Mouse (Mus musculus) liver, adult 2 months (tissue): ENCODE measurements at regions not wholly inside any gene's neighbourhood (a gene's known extent, or its start where the extent isn't known, plus 50 kb on each side); places are given as distances from the start of the nearest gene placed in this dataset.
"Not testable (repeated sequence)": the region's sequence is repeated elsewhere in the genome, so short reads cannot be mapped to it uniquely, and the experiment has no call there.

ENCODE experiments used
- DNase-seq: peaks from one replicate; pipeline ENCODE4 v3.0.0-alpha.2; 2011; ENCODE audit warnings: low read depth, low spot score; ENCODE audit errors: extremely low read depth
- H3K27ac ChIP-seq: fragments of 200-500 bp; replicated peaks from 2 replicates; pipeline ENCODE4 v1.5.1; 2012; ENCODE audit warnings: low read depth, mild to moderate bottlenecking, control low read depth, inconsistent platforms, low read length; ENCODE audit not compliant: insufficient read depth
- H3K27me3 ChIP-seq: fragments of 200-500 bp; 2 replicates; pipeline ENCODE4 v1.6.1; 2012; ENCODE audit warnings: mild to moderate bottlenecking, moderate library complexity, low read length, inconsistent platforms; ENCODE audit not compliant: control insufficient read depth, insufficient read depth
- H3K36me3 ChIP-seq: fragments of 200-500 bp; 2 replicates; pipeline ENCODE4 v1.6.1; 2012; ENCODE audit warnings: low read length, inconsistent platforms; ENCODE audit not compliant: control insufficient read depth, insufficient read depth
- H3K4me1 ChIP-seq: fragments of 200-500 bp; 2 replicates; pipeline ENCODE4 v1.6.1; 2011; ENCODE audit warnings: low read length; ENCODE audit not compliant: control insufficient read depth, insufficient read depth
- H3K4me3 ChIP-seq: fragments of 200-500 bp; 2 replicates; pipeline ENCODE4 v1.5.1; 2011; ENCODE audit warnings: low read depth, mild to moderate bottlenecking, control low read depth, low read length, moderate library complexity; ENCODE audit not compliant: insufficient read depth
- H3K79me2 ChIP-seq: fragments of 200-500 bp; 2 replicates; pipeline ENCODE4 v1.6.1; 2012; ENCODE audit warnings: inconsistent platforms, mild to moderate bottlenecking, low read length, moderate library complexity; ENCODE audit not compliant: control insufficient read depth, insufficient read depth
- H3K9ac ChIP-seq: fragments of 200-500 bp; 2 replicates; pipeline ENCODE4 v1.6.1; 2012; ENCODE audit warnings: low read depth, mild to moderate bottlenecking, control low read depth, inconsistent platforms, low read length
- CTCF ChIP-seq: fragments of 200-500 bp; IDR thresholded peaks from 2 replicates; pipeline ENCODE4 v1.5.1; 2011; ENCODE audit warnings: low read depth, low read length, control low read depth
- POLR2A ChIP-seq: fragments of 200-500 bp; IDR thresholded peaks from 2 replicates; pipeline ENCODE4 v1.6.1; 2011; ENCODE audit warnings: low read length, control low read depth; ENCODE audit not compliant: insufficient read depth; ENCODE audit errors: extremely low read depth
- WGBS: fragments of 180-500 bp; shearing (Covaris S2); methylation state at CpG from one replicate; pipeline ENCODE4 v1.1.7; 2018; 5-methylcytosine and 5-hydroxymethylcytosine counted together

- 63% methylated on average over 5 of the region's 5 CpGs for WGBS
- H3K4me1 ChIP-seq, result no peaks in the 10 kb centered on the region
Measured at GRCm38 (mm10) chr2:71597956-71598355, 51.4 kb upstream of the Dlx2 start.

GRCm38 (mm10) chr2:71598368-71598767 lies 51.8 kb upstream of the Dlx2 start:
- H3K4me3 ChIP-seq, result no peak overlapping the region
- TF ChIP-seq POLR2A (no peak), CTCF (no peak)
- H3K27ac ChIP-seq, result no peak overlapping the region
- no peaks in the 10 kb centered on the region for H3K27me3 ChIP-seq
- DNase-seq, result peak; percentile 80
- no peaks in the 10 kb centered on the region for H3K79me2 ChIP-seq
- H3K36me3 ChIP-seq, result no peaks in the 10 kb centered on the region
- H3K4me1 ChIP-seq, result no peaks in the 10 kb centered on the region
- WGBS, result 43% methylated on average over 10 of the region's 10 CpGs
- H3K9ac ChIP-seq, result no peak overlapping the region

More at GRCm38 (mm10) chr2:71597956-71598355, 51.4 kb upstream of the Dlx2 start:
- no peaks in the 10 kb centered on the region for H3K27me3 ChIP-seq
- H3K36me3 ChIP-seq, result no peaks in the 10 kb centered on the region
- no peak for DNase-seq
- no peak overlapping the region for H3K27ac ChIP-seq
- no peak overlapping the region for H3K4me3 ChIP-seq
- H3K79me2 ChIP-seq, result no peaks in the 10 kb centered on the region
- no peak for TF ChIP-seq CTCF
- no peak for TF ChIP-seq POLR2A
- no peak overlapping the region for H3K9ac ChIP-seq

GRCm38 (mm10) chr2:71598778-71599177 lies 52.2 kb upstream of the Dlx2 start:
- no peaks in the 10 kb centered on the region for H3K79me2 ChIP-seq
- TF ChIP-seq CTCF (peak; percentile 76), POLR2A (no peak)
- H3K4me3 ChIP-seq, result no peak overlapping the region
- no peaks in the 10 kb centered on the region for H3K36me3 ChIP-seq
- no peaks in the 10 kb centered on the region for H3K4me1 ChIP-seq
- no peak overlapping the region for H3K27ac ChIP-seq
- WGBS, result 13% methylated on average over 5 of the region's 5 CpGs
- no peak overlapping the region for H3K9ac ChIP-seq
- DNase-seq, result peak; percentile 60
- no peaks in the 10 kb centered on the region for H3K27me3 ChIP-seq

DNA sequence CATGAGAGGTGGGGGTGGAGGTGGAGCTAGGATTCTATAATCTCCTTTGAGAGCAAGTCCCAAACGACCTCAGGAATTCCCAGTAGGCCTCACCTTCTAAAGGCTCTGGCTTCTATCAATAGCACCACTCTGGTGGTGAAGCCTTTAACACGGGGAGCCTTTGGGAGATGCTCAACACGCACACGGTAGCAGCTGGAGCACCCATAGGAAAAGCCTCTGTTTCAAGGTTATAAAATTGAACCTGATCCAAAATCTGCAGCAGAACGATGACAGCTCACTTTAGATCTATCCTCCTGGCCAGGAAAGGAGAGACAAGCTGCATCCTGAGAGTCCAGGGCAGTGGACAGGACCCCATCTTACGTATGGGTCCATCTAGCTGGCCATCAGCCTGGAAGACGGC lies 53.7 kb upstream of the Dlx2 start:
- H3K27me3 ChIP-seq, result no peaks in the 10 kb centered on the region

DNA sequence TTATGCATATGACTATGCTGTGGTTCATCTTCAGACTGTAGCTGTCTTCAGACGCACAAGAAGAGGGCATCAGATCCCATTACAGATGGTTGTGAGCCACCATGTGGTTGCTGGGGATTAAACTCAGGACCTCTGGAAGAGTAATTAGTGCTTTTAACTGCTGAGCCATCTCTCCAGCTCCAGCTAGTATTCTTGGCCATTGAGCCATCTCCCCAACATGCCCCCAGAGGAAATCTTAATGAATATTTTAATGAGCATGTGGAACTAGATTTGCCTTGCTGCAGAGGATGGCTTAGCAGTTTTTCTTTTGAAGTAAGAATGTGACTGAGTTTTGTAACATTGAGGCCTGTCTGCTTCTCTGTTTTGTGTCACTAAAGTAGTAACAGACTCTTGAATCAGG lies 54.4 kb upstream of the Dlx2 start:
- H3K4me1 ChIP-seq, result no peaks in the 10 kb centered on the region
- H3K36me3 ChIP-seq, result no peaks in the 10 kb centered on the region
- H3K79me2 ChIP-seq, result no peaks in the 10 kb centered on the region
- TF ChIP-seq POLR2A (no peak), CTCF (no peak)
- H3K9ac ChIP-seq, result no peak overlapping the region
- H3K27ac ChIP-seq, result no peak overlapping the region
- 100% methylated on average over 1 of the region's 1 CpGs for WGBS
- no peak overlapping the region for H3K4me3 ChIP-seq
- DNase-seq, result no peak
- H3K27me3 ChIP-seq, result no peaks in the 10 kb centered on the region

More for the DNA sequence above, 53.7 kb upstream of the Dlx2 start:
- no peaks in the 10 kb centered on the region for H3K36me3 ChIP-seq
- TF ChIP-seq POLR2A (no peak), CTCF (no peak)
- WGBS, result 67% methylated on average over 7 of the region's 7 CpGs
- no peak overlapping the region for H3K27ac ChIP-seq
- DNase-seq, result no peak
- H3K4me3 ChIP-seq, result no peak overlapping the region
- no peaks in the 10 kb centered on the region for H3K4me1 ChIP-seq
- no peak overlapping the region for H3K9ac ChIP-seq
- H3K79me2 ChIP-seq, result no peaks in the 10 kb centered on the region

DNA sequence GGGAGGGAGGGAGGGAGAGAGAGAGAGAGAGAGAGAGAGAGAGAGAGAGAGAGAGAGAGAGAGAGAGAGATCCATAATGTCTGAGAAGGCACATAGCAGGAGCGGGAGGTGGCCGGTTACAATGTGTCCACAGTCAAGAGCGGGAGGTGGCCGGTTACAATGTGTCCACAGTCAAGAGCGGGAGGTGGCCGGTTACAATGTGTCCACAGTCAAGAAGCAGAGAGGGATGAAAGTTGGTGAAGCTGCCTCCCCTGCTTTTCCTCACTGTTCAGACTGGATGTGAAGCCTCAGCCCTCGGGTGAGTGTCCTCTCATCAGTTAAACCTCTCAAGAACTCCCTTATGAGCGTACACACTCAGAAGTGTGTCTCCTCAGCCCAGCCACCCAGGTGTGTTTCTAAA lies 57.2 kb upstream of the Dlx2 start:
- H3K27ac ChIP-seq, H3K36me3 ChIP-seq, H3K79me2 ChIP-seq, H3K27me3 ChIP-seq, H3K4me1 ChIP-seq, H3K4me3 ChIP-seq, H3K9ac ChIP-seq, DNase-seq: not testable (repeated sequence)
- WGBS, result 98% methylated on average over 8 of the region's 8 CpGs

GRCm38 (mm10) chr2:71605606-71606005 lies 59.1 kb upstream of the Dlx2 start:
- TF ChIP-seq POLR2A (no peak), CTCF (no peak)
- 100% methylated on average over 1 of the region's 1 CpGs for WGBS

More at GRCm38 (mm10) chr2:71605606-71606005, 59.1 kb upstream of the Dlx2 start:
- Histone ChIP-seq H3K9ac (no peak overlapping the region), H3K79me2 (no peaks in the 10 kb centered on the region), H3K4me3 (no peak overlapping the region), H3K36me3 (no peaks in the 10 kb centered on the region), H3K27me3 (no peaks in the 10 kb centered on the region), H3K27ac (no peak overlapping the region), H3K4me1 (peaks cover 8% of the 10 kb centered on the region; the same call in 1 of the 2 replicates)
- no peak for DNase-seq
